Mouse (Mus musculus) kidney, adult 2 months (tissue): ENCODE data around the gene Trim26.

Experiments
- CTCF ChIP-seq: fragments of 200-500 bp; conservative IDR thresholded peaks from 2 replicates; pipeline ENCODE4 v1.5.1; 2011; ENCODE audit warnings: low read depth, mild to moderate bottlenecking, control low read depth, low read length, moderate library complexity, mixed read lengths; ENCODE audit not compliant: insufficient read depth, insufficient read length
- POLR2A ChIP-seq: fragments of 200-500 bp; IDR thresholded peaks from one replicate; pipeline ENCODE4 v1.6.1; 2011; ENCODE audit warnings: low read depth, low read length, control low read depth

- no peak for TF ChIP-seq CTCF
- TF ChIP-seq POLR2A = no peak
Observed at GRCm38 (mm10) chr17:36830470-36830869, 6.5 kb upstream of the Trim26 start.
